In genomic region chr1:55960291-55960690, GRCm38 (mm10) we compare ENCODE assay signal across 7 mouse cellular contexts.
A peak's percentile ranks its signal among the peaks of the same experiment; 100 is the strongest.
DNase-seq lines count a peak whose midpoint lies in the region.

No protein-coding gene starts in this region.

- intact Hi-C loops in heart, postnatal 10 days (cut with DNase I) = loop anchor here (1.0 to 5.0 kb wide), 2 partner anchors 1017 to 1245 kb away; partner anchors contain the start of gene Satb2

- DNase-seq in ES-CJ7 (ENCODE audit: low read depth, low spot score) = peak; percentile 64
- DNase-seq in adrenal gland, adult (ENCODE audit: inconsistent age in 2 of 2, low spot score in 1 of 2) = peak; percentile 36 to 81
- DNase-seq in cerebellum, postnatal 4 days (ENCODE audit: low spot score in 2 of 2) = peak; percentile 70 to 78
- DNase-seq in heart, postnatal 10 days = peak; percentile 57 to 79
- DNase-seq in layer of hippocampus, postnatal 10 days (ENCODE audit: low spot score in 2 of 2) = peak; percentile 85 to 87
- peak; percentile 39 to 71 for DNase-seq in lung, postnatal 4 days
- peak; percentile 64 to 75 for DNase-seq in right cerebral cortex, postnatal 36 days (ENCODE audit: low spot score in 2 of 2)

Comparison
In these comparisons a context has a peak if more than half of its experiments do, and no peak if none do; other contexts are left out.
1. Peak in every context shown above with its lines: DNase-seq.